Mouse (Mus musculus): ENCODE data around the gene Cbs. TPM values are rescaled to one million over a fixed set of nuclear protein-coding genes. Genes with fewer than 3 reads are reported as not detected.
A peak's percentile ranks its signal among the peaks of the same experiment; 100 is the strongest.

The Cbs gene
- polyA plus RNA-seq, 1 experiment from 2014 or later: 4.0 TPM

DNA sequence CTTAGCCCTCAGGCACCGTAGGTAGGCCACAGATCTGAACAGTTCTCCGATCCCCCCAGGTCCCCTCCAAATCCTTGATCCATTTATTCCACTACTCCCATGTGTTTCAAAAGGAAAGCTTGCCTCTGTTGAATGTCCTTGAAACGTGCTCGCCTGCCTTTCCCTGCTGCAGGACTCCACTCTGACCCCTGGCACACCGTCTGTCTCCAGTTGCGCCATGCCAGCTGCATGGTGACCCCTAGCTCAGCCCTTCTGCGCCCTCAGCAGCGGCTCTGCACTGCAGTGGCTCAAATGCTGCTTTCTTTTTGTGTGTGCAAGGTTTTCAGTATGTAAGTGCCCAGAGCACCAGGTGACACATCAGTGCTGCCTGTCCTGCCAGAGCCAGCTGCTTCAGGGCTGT, 38.4 kb downstream of the Cbs start:
- WGBS: 70% methylated on average over 8 of the region's 8 CpGs
- no peak overlapping the region for H3K27ac ChIP-seq
- no peak for TF ChIP-seq CTCF (IDR thresholded peaks at IDR 0.05; ENCODE audit: low read depth)
- no peaks in the 10 kb centered on the region for H3K27me3 ChIP-seq (ENCODE audit: insufficient read depth, low read length)
- H3K9ac ChIP-seq (ENCODE audit: low read depth, low read length): no peak overlapping the region
- DNase-seq (ENCODE audit: low spot score) (no peak), ATAC-seq (replicated peaks; ENCODE audit: low FRiP score, low read depth) (no peak)
- H3K4me1 ChIP-seq (replicated peaks; ENCODE audit: insufficient read depth, low read length): no peaks in the 10 kb centered on the region
- H3K4me2 ChIP-seq (ENCODE audit: low read length): no peak overlapping the region
- H3K4me3 ChIP-seq (replicated peaks; ENCODE audit: low read depth, low read length): no peak overlapping the region
- H3K36me3 ChIP-seq (ENCODE audit: insufficient read depth, low read length): peaks cover 34% of the 10 kb centered on the region; the same call in 1 of the 2 replicates
- no peaks in the 10 kb centered on the region for H3K9me3 ChIP-seq (replicated peaks; ENCODE audit: low read length)

- H3K4me3 ChIP-seq (replicated peaks; ENCODE audit: low read depth, low read length): no peak overlapping the region
- peaks cover 31% of the 10 kb centered on the region; the same call in 1 of the 2 replicates for H3K36me3 ChIP-seq (ENCODE audit: insufficient read depth, low read length)
- TF ChIP-seq CTCF (IDR thresholded peaks at IDR 0.05; ENCODE audit: low read depth): no peak
- no peak overlapping the region for H3K9ac ChIP-seq (ENCODE audit: low read depth, low read length)
- 79% methylated on average over 9 of the region's 9 CpGs for WGBS
- H3K4me2 ChIP-seq (ENCODE audit: low read length): no peak overlapping the region
- no peak for ATAC-seq (replicated peaks; ENCODE audit: low FRiP score, low read depth)
- no peak for DNase-seq (ENCODE audit: low spot score)
- no peaks in the 10 kb centered on the region for H3K4me1 ChIP-seq (replicated peaks; ENCODE audit: insufficient read depth, low read length)
- H3K9me3 ChIP-seq (replicated peaks; ENCODE audit: low read length): no peaks in the 10 kb centered on the region
- H3K27me3 ChIP-seq (ENCODE audit: insufficient read depth, low read length): no peaks in the 10 kb centered on the region
- no peak overlapping the region for H3K27ac ChIP-seq
Measured at GRCm38 (mm10) chr17:31597957-31598356, 39.1 kb downstream of the Cbs start.

DNA sequence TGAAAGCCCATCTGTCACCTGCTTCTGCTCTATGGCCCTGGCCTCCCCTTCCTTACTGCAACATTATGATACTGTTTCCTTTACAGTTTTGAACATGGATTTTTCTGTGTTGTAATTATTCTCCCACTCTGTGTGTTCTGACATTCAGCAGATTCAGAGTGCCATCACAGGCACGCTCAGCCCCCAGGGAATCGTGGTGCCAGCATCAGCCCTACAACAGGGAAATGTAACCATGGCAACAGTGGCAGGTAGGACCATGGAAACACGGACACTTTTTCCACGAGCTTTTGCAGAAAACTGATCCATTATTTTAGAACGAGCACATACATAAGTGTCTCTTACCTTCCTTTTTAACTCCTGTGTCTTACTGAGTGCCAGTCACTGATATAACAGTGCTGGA, 42.0 kb downstream of the Cbs start:
- Histone ChIP-seq H3K4me2 (ENCODE audit: low read length) (no peak overlapping the region), H3K9me3 (replicated peaks; ENCODE audit: low read length) (no peaks in the 10 kb centered on the region), H3K36me3 (ENCODE audit: insufficient read depth, low read length) (peaks cover 36% of the 10 kb centered on the region; the same call in 1 of the 2 replicates), H3K27ac (no peak overlapping the region), H3K4me3 (replicated peaks; ENCODE audit: low read depth, low read length) (no peak overlapping the region), H3K4me1 (replicated peaks; ENCODE audit: insufficient read depth, low read length) (no peaks in the 10 kb centered on the region), H3K27me3 (ENCODE audit: insufficient read depth, low read length) (no peaks in the 10 kb centered on the region), H3K9ac (ENCODE audit: low read depth, low read length) (no peak overlapping the region)
- ATAC-seq (replicated peaks; ENCODE audit: low FRiP score, low read depth): no peak
- TF ChIP-seq CTCF (IDR thresholded peaks at IDR 0.05; ENCODE audit: low read depth): no peak
- WGBS: 89% methylated on average over 5 of the region's 5 CpGs
- DNase-seq (ENCODE audit: low spot score): no peak

- TF ChIP-seq CTCF (IDR thresholded peaks at IDR 0.05; ENCODE audit: low read depth): no peak
- DNase-seq (ENCODE audit: low spot score): no peak
- no peak overlapping the region for H3K27ac ChIP-seq
- no peak overlapping the region for H3K9ac ChIP-seq (ENCODE audit: low read depth, low read length)
- no peaks in the 10 kb centered on the region for H3K9me3 ChIP-seq (replicated peaks; ENCODE audit: low read length)
- H3K4me1 ChIP-seq (replicated peaks; ENCODE audit: insufficient read depth, low read length): no peaks in the 10 kb centered on the region
- 48% methylated on average over 7 of the region's 7 CpGs for WGBS
- no peak for ATAC-seq (replicated peaks; ENCODE audit: low FRiP score, low read depth)
- H3K27me3 ChIP-seq (ENCODE audit: insufficient read depth, low read length): no peaks in the 10 kb centered on the region
- no peak overlapping the region for H3K4me3 ChIP-seq (replicated peaks; ENCODE audit: low read depth, low read length)
- H3K4me2 ChIP-seq (ENCODE audit: low read length): no peak overlapping the region
- peaks cover 34% of the 10 kb centered on the region; the same call in 1 of the 2 replicates for H3K36me3 ChIP-seq (ENCODE audit: insufficient read depth, low read length)
Measured at GRCm38 (mm10) chr17:31594590-31594989, 42.4 kb downstream of the Cbs start.

GRCm38 (mm10) chr17:31590846-31591245, 46.2 kb downstream of the Cbs start:
- WGBS: 81% methylated on average over 11 of the region's 11 CpGs
- H3K36me3 ChIP-seq (ENCODE audit: insufficient read depth, low read length): peaks cover 30% of the 10 kb centered on the region; the same call in 1 of the 2 replicates
- ATAC-seq (replicated peaks; ENCODE audit: low FRiP score, low read depth) (no peak), DNase-seq (ENCODE audit: low spot score) (no peak)
- no peak overlapping the region for H3K9ac ChIP-seq (ENCODE audit: low read depth, low read length)
- no peak overlapping the region for H3K27ac ChIP-seq
- no peak for TF ChIP-seq CTCF (IDR thresholded peaks at IDR 0.05; ENCODE audit: low read depth)
- H3K4me2 ChIP-seq (ENCODE audit: low read length): no peak overlapping the region
- H3K4me1 ChIP-seq (replicated peaks; ENCODE audit: insufficient read depth, low read length): no peaks in the 10 kb centered on the region
- H3K27me3 ChIP-seq (ENCODE audit: insufficient read depth, low read length): no peaks in the 10 kb centered on the region
- no peaks in the 10 kb centered on the region for H3K9me3 ChIP-seq (replicated peaks; ENCODE audit: low read length)
- H3K4me3 ChIP-seq (replicated peaks; ENCODE audit: low read depth, low read length): no peak overlapping the region

DNA sequence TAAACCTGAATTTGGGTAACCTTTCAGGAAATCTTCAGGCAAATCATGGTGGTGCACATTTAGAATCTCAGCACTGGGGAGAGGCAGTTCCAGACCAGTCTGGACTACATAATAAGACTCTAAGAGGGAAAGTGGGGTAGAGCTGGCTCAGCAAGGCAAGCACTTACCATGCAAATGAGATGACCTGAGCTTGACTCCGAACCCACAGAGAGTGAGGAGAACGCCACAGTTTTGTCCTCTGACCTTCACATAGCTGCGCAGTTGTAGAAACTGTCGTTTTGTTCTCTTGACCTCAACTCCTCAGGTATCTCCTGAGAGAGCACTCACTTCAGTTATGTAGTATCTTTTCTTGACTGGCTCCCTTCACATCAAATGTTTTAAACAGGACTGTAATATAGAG, 48.3 kb downstream of the Cbs start:
- WGBS: 81% methylated on average over 4 of the region's 4 CpGs

DNA sequence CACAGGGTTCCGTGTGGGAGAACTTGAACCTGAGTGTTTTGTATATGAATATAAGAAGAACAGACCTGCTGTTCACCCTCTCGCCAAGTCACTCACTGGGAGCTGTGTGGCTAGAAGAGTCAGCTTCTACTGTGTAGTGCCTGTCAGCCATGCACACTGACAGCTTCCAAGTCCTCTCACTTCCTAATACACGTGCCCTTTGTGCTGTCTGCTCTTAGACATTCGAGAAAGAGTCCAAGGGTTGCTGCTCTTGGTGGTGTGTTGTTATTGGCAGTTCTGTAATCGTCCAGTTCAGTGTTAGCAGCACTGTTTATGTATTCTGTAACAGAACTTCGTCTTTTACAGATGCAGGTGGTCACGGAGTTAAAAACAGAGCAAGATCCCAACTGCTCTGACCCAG, 48.9 kb downstream of the Cbs start:
- Histone ChIP-seq H3K4me2 (ENCODE audit: low read length) (no peak overlapping the region), H3K27me3 (ENCODE audit: insufficient read depth, low read length) (no peaks in the 10 kb centered on the region), H3K27ac (no peak overlapping the region), H3K36me3 (ENCODE audit: insufficient read depth, low read length) (peaks cover 38% of the 10 kb centered on the region; the same call in 1 of the 2 replicates), H3K4me3 (replicated peaks; ENCODE audit: low read depth, low read length) (no peak overlapping the region), H3K9me3 (replicated peaks; ENCODE audit: low read length) (no peaks in the 10 kb centered on the region), H3K9ac (ENCODE audit: low read depth, low read length) (no peak overlapping the region), H3K4me1 (replicated peaks; ENCODE audit: insufficient read depth, low read length) (no peaks in the 10 kb centered on the region)
- ATAC-seq (replicated peaks; ENCODE audit: low FRiP score, low read depth) (peak; percentile 33; the same call in 1 of the 2 replicates), DNase-seq (ENCODE audit: low spot score) (no peak)
- TF ChIP-seq CTCF (IDR thresholded peaks at IDR 0.05; ENCODE audit: low read depth): no peak
- 70% methylated on average over 7 of the region's 7 CpGs for WGBS

More for the DNA sequence above, 48.3 kb downstream of the Cbs start:
- no peaks in the 10 kb centered on the region for H3K27me3 ChIP-seq (ENCODE audit: insufficient read depth, low read length)
- H3K4me2 ChIP-seq (ENCODE audit: low read length): no peak overlapping the region
- DNase-seq (ENCODE audit: low spot score) (no peak), ATAC-seq (replicated peaks; ENCODE audit: low FRiP score, low read depth) (no peak)
- H3K4me3 ChIP-seq (replicated peaks; ENCODE audit: low read depth, low read length): no peak overlapping the region
- TF ChIP-seq CTCF (IDR thresholded peaks at IDR 0.05; ENCODE audit: low read depth): no peak
- H3K9me3 ChIP-seq (replicated peaks; ENCODE audit: low read length): no peaks in the 10 kb centered on the region
- H3K4me1 ChIP-seq (replicated peaks; ENCODE audit: insufficient read depth, low read length): no peaks in the 10 kb centered on the region
- H3K36me3 ChIP-seq (ENCODE audit: insufficient read depth, low read length): peaks cover 37% of the 10 kb centered on the region; the same call in 1 of the 2 replicates
- no peak overlapping the region for H3K27ac ChIP-seq
- no peak overlapping the region for H3K9ac ChIP-seq (ENCODE audit: low read depth, low read length)
